Mouse (Mus musculus): ENCODE data around the gene Lrrc8a.

Lrrc8a gene

DNA sequence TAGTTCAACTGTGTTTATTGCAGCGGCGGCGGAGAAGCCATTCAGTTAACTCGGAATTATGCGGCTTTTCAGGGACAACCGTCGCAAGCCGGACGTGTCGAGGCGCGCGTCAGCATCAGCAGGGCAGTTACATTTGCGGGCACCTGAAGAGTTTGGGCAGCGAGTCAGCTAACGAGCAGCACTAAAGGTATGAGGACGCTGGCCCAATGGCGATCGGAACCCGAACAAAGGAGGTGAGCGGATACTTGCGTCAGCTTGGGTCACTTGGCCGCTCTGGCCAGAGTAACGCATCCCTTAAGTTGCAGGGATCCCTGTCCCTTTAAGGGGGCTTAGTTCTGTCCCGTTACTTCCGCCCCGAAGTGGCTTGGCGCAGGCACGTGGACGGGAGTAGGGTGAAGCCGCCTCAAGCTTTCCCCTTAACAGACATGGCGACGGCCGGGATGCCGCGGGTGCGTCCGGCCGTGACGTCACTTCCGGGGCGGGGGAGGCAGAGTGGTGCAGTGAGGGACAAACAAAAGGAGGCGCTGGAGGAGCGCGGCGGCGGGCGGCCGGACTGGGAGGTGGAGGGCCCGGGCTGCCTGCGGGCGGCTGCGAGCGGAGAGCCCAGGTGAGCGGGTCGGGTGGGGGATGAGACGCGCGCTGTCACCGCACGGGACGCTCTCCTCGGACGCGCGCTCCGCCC lies at the start of gene Lrrc8a:
Gene Lrrc8a, plus strand, starts transcription at position 517 of the 682 bp plus-strand sequence.
- peak; percentile 100 for DNase-seq (ENCODE audit: low spot score)

DNA sequence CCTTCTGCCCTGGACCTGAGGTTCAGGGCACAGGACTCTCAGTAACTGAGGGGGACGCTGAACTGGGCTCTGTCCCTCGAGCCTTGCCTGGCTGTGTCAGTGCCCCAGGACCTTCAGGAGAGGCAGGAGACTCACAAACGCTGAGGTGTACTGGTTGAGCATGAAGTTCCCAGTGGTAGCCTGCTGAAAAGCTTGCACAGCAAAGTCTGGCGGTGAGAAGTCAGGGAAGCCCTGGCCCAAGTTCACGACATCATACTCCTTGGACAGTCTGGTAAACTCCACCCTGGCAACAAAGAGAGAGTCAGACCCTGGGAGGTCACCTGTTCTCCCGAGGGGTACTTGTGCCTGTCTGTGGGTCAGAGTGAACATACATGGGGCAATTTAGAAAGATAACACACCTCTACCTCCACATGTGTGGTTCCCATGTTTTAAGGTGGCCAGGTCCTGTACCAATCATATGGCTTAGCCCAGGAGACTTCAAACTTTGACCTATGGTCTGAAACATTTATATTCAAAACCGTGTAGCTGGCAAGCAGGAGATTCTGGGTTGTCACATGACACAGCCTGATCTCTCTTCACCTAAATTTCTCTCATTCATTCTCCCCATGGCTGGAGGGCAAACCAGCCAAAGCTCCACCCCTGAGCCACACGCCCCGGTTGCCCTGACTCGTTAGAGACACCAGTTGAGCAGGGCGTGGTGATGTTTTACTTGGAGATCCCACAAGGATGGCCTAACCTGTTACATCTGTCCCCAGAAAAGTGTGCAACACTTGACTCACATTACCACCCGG lies 45.5 kb upstream of the Lrrc8a start:
- DNase-seq (ENCODE audit: low spot score) = no peak

DNA sequence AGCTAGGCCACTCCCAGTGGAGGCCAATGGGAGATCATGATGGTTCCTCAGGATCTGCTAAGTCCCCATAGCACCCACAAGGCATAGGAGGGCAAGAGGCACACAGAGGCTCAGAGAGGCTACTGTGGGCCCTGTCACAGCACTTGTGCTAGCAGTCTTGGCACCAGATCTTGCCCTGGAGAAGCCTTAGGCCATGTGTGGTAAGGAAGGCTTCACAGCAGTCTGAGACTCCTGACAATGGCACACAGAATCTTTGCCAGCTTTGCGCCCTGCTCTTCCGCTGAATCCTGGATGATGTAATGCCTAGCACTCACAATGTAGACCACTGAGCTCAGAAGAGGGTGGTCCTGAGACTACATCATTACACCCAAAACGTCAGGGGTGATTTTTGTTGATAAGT lies 42.9 kb upstream of the Lrrc8a start:
- DNase-seq (ENCODE audit: low spot score) = no peak

DNA sequence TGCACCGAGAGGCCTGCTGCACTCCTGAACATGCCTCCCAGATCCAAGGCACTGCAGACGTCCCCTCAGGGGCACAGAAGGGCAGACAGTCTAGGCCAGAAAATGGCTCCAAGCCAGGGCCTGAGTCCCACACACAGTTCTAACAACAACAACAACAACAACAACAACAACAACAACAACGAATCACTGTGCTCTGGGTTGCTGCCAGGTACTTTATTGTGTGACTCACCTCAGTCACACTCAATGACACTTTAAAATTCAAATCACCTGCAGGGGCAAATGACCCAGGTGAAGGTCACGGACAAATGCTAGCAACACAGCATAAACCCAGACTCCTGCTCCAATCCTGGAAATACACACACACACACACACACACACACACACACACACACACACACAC lies 39.5 kb upstream of the Lrrc8a start:
- no peak for DNase-seq (ENCODE audit: low spot score)

DNA sequence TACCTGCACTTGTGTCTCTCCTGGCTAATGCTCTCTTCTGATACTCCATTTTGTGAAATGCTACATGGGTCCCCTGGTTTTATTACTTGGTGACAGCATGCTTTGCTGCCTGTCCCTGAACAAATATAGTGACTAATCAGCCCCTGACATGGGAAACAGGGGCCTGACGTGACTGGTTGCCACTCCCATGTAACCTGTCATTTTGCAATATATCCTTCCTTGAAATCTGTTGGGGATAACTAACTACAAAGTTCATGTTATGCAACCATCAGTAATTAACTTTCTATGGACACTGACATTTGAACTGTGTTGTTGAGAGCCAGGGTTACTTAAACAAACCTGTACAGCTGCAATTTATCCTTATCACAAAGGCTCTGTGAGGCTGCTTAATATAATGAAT lies 37.5 kb upstream of the Lrrc8a start:
- DNase-seq (ENCODE audit: low spot score) = no peak

DNA sequence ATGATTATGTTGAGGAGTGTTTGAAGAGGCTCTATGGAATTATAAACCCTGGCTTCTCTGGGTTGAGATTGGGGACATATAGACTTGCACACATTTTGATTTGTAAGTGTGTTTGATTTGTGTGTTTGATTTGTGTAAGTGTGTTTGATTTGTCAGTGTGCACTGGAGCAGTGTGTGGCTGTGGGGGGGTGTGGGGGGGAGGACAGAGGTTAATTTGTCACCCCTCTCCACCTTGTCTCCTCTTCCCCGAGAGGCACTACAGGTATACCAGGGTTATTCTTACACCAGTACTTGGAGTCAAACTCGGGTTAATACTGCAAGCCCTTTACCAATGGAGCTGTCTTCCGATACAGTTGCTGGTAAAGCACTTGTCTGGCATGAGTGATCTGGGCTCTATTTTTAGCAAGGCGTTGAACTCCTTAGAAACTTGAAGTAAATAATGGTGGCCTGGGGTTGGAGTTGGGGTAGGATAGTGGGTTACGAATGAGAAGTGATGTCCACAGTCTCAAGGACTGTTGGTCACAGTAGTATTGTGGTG lies 37.1 kb upstream of the Lrrc8a start:
- DNase-seq (ENCODE audit: low spot score) = no peak

DNA sequence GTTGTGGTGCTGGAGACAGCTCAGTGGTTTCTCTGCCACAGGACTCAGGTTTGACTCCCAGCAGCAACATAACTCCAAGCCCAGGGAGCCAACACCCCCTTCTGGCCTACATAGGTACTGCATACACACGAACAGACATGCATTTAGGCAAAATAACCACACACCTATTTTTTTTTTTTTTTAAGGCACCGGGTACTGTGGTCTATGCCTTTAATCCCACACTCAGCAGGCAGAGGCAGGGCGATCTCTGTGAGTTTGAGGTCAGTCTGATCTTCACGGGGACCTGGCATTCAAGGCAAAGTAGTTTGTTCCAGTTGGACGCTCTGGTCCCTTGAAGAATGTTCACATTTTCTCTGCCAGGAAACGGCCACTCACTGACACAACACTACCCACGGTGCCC lies 34.1 kb upstream of the Lrrc8a start:
- DNase-seq (ENCODE audit: low spot score) = no peak

DNA sequence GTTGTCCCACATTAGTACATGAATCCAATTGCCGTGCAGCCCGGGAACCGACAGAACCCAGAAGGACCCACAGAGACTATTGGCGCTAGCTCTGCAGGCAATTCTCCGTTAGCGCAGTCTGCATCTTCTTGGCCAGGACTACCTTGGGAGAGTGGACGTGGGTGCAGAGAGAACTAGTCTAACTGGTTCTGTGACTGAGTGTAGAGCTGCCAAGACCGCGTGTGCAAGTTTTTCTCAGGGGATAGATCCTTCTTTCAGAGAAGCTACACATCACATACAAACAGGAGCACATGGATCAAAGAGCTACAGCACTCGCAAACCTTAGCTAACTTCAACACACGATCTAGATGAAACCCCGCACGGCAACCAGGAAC lies 32.3 kb upstream of the Lrrc8a start:
- DNase-seq (ENCODE audit: low spot score) = no peak

DNA sequence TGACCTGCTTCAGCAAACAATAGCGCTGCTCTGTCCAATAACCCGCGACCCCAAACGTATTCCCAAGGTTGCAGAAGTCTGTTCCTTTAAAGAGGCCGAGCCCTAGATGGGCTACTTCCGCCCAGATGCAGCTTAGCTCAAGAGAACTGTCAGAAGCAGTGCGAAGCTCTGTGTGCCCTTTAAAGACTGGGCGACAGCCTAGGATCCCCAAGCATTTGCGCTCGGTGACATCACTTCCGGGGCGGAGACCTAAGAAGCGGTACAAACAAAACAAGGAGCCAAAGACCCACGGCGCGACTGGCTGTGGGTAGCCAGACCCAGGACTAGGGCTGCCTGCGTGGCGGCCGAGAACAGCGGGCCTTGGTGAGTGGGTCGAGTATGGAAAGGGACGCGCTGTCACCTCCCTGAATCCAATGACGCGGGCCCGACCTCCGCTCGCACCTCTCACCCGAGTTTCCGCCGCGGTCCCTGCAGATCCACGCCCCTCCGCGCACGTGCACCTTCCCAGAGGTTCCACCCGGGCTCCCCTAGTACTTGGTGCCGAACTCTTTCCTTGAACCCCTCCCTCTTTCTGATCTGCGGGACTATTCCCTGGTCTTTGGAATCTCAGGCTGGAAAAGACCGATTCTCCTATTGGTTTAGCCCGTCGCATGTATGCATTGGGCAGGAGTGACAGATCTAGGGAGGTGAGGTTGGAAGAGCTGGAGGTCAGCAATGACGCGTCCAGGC lies 31.7 kb upstream of the Lrrc8a start, which contains the start of gene Kyat1:
Gene Kyat1, minus strand, starts transcription at position 219 of the 729 bp plus-strand sequence.
- peak; percentile 89 for DNase-seq (ENCODE audit: low spot score)

DNA sequence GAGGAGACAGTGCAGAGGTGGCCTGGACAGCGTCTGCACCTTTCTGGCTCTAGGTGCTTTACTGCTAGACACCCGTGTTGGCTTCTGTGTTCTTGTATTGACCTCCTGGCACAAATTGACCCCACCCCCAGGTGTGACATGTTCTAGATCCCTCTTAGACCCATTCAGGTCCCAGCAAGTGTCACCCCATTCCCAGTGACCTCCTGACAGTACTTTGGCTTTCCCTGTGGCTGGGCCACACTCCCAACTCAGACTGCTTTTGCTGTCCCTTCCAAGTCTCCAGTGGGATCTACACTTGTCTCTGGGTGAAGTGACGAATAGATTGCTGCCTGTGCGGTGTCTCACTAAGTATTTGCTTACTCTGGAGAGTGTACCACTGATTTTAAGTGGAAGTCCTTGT lies 30.1 kb upstream of the Lrrc8a start:
- DNase-seq (ENCODE audit: low spot score) = no peak

DNA sequence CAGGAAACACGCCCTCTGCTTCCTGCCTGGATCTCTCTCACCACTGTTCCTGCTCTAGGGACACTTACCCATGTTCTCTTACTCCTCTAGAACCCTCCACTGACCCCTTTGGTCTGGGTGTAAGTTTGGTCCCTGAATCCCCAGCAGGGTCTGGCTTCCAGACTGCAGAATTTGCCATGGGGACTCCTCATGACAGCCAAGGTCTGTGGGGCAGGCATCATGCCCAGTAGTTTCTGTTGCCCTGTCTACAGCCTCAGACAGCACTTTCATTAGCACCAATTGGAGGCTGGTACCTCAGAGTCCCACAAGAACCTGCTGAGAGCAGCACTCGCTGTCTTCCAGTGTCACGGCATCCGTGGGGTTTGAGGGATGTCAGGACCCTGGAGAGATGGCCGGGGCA lies 29.6 kb upstream of the Lrrc8a start:
- no peak for DNase-seq (ENCODE audit: low spot score)

DNA sequence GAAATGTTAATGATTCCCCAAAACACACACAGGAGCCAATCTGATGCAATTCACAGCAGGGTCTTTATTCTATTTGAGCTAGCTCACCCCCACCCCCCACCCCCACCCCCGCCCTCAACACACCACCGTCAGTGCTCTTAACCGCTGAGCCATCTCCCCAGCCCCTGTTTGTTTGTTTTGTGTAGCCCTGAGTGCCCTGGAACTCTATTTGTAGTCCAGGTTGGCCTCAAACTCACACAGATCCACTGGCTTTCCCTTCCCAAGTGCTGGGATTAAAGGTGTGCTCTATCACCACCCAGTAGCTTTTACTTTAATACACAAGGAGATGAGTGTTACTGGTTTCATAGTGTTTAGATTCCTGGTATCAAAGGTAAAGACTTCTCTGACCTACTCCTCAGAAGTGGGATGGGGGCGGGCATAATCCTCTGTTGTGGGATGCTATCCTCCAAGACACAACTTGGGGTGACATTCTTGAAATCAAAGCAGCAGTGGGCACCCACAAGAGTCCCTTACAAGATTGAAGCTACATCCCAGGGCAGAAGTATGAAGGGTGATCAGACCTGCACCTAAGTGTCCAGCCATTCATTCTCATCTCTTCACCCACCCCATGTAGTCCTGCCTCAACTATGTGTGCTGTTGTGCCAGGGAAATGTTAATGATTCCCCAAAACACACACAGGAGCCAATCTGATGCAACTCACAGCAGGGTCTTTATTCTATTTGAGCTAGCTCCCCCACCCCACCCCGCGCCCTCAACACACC lies 25.9 kb upstream of the Lrrc8a start:
- DNase-seq (ENCODE audit: low spot score) = no peak

DNA sequence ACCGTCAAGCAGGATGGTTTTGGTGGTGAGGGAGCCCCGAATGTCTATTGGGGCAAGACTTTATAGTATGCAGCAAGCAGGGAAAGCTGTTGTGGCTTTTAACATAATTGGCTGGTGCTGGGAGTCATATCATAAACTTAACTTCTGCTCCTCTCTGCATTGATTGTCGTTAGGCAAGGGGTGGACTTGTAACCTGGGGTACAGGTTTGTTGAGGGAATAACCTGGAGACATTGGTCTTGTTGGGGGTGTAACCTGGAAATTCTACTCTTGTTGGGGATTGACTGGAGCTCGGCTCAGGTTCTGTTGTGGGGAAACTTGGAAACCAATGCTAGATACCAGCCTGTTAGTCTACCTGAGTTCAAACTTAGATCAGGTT lies 25.4 kb upstream of the Lrrc8a start:
- no peak for DNase-seq (ENCODE audit: low spot score)

DNA sequence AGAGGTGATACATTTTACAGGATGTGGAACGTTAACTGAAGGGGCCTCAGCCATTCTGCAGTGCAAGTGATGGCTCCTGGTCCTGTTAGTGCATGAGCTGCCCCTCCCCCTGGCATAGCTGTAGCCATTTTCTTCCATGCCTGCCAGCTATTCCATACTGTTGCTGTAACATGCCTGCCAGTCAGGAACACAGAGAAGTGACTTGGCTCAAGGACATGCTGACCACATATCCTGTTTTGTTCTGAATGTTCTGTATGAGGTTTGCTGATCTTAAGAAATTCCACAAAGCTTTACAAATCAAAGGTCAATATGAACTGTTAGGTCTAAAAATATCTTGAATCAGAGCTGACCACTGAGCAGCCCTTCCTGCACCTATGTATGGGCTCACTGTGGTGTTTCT lies 24.6 kb upstream of the Lrrc8a start:
- DNase-seq (ENCODE audit: low spot score) = no peak

DNA sequence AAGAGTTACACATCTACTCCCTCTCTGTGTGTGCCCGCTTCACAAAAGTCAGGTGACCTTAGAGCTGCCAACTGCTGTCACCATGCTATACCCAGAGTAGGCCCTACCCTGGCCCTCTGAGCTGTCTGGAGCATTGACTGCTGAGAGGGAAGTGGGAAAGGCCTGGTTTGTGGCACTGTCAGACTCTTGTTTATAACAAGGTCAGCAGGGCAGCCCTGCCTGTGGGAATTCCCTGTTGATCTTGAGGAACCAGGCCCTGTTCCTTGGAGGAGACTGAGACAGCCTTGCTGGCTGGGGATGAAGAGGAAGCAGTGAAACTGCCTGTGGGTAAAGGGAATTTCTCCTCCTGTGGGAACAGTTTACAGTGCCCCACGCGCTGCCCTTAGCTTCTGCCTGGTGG lies 22.8 kb upstream of the Lrrc8a start:
- no peak for DNase-seq (ENCODE audit: low spot score)

DNA sequence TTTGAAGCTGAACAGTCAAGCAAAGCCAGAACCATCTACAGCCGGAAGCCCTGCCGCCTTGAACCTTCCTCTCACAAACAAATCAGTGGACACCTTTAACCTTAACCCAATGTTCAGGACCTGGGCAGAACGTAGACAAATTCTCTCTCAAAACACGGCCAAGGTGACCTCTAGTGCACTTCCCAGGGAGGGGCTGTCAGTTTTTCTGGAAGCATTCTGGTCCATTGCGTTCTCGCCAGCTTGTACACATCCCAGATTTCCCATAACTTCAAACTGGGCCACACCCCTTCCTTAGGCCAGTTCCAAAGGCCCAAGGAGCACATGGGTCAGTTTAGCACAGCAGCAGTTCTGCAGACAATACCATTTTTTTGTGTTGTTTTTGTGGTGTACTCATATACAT lies 22.0 kb upstream of the Lrrc8a start:
- no peak for DNase-seq (ENCODE audit: low spot score)

DNA sequence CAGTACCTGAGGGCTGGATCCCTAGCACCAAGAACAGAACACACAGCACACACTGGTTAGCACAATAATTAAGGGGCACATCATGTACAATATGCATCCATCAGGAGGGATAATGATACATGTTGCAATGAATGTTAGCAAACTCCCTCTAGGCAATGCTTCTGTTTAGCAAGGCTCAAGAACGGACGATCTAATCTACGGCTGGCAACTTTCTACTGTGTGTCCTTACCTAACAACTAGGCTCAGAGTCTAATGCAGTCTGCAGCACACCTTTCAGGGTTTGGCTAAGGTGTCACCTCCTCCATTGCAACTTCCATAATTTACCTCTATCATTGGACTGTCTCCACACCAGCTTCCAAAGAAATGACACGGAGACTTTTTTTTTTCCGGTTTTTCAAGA lies 21.2 kb upstream of the Lrrc8a start:
- DNase-seq (ENCODE audit: low spot score) = no peak

DNA sequence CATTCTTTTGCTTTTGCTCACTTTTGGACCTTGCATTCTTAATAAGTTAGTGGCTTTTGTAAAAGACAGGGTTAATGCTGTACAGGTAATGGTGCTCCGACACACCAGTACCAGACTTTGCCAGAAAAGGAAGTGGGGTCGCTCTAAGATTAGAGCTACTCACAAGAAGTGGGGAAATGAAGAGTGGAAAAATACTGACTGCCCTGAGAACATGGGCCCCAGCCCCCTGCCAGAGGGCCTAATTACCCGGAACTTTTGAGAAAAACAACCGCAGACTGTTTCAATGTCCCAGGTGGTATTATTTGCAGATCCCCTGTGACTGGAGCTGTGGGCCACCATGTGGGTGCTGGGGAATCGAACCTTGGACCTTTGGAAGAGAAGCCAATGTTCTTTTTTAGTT lies 1.9 kb upstream of the Lrrc8a start:
- no peak for DNase-seq (ENCODE audit: low spot score)

DNA sequence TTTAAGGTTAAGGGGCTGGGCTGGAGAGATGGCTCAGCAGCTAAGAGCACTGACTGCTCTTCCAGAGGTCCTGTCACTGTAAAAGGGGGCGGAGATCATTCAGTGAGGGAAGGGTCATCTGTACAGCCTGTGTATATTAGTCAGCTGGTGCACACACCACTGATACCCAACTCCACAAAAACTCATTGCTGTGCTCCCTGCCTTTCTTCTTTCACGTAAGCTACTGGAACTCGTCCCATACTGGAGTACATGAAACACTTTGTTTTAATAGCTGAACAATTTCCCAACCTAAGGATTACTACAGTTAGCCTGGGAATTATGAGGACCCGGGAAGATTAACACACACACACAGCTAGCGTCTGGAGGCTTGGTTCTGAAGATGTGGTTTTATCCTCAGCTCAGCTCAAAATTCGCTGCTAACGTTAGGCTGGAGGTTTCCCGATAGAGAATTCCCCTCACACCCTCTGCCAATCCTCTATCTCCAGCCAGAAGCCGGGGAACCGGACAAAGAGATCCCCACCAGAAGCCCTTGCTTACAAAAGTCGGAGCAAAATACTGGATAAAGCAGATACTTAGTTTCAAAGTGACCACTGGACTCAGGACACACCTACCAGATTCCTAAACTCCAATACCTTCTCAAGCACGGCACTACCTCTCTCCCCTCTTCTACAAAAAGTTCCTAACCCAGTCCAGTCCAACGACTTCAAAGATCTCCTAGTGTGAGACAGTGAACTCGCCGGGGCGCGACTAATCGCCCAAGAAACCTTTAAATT lies 903 bp upstream of the Lrrc8a start:
- no peak for DNase-seq (ENCODE audit: low spot score)

DNA sequence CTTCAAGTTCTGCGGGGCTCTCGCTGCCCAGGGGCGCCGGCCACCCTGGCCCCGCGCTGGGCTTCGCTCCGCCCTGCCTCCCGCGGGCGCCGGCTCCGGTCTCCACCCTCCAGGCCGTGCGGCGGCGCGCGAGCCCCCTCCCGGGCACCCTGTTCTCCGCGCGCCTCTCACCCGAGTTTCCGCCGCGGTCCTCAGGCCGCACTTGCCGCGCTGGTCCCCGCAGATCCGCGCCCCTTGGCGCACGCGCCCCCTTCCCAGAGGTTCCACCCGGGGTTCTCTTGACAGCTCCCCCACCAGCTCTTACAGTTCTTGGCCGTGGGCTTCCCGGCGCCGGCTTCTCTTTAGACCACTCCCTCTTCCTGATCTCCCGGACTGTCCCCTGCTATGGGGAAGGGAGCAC lies 366 bp downstream of the Lrrc8a start:
- DNase-seq (ENCODE audit: low spot score) = peak; percentile 64

DNA sequence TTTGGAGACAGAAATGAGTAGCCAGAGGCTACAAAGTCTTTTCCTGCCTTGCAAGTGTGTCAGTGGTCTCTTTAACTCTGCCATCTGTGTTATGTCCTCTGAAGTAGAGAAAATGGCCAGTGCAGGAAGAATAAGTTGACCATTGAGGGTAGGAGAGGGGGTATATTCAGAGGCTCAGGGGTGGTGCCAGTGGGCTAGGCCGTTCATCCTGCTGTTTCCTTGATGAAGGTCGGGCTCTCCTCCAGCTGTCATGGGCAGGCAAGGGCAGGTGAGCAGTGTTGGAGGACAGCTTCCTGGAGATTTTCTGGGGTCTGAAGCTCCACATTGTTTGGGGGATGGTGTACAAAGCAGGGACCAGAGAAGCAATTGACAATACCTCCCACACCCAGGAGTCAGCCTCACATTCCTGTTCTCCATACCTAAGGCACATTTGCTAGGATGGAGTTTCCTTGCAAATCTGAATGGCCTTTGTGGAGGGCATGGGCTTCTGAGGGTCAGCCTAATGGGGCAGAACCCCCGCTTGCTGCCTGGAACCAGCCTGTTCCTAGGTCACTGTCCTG lies 1.5 kb downstream of the Lrrc8a start:
- no peak for DNase-seq (ENCODE audit: low spot score)

All from urinary bladder, postnatal 25 days (tissue).